Mouse (Mus musculus): Measurements from ENCODE around the gene Aoc2. TPM values are rescaled to one million over a fixed set of nuclear protein-coding genes. Genes with fewer than 3 reads are reported as not detected.

Aoc2 gene
- polyA plus RNA-seq, 1 experiment from 2014 or later, result 1.4 TPM

- 70% methylated on average over 4 of the region's 4 CpGs for WGBS
- Histone ChIP-seq H3K9me3 (ENCODE audit: control insufficient read depth, low read length) (no peaks in the 10 kb centered on the region), H3K4me3 (ENCODE audit: low read depth, low read length) (no peak overlapping the region), H3K27ac (ENCODE audit: low read depth, low read length) (no peak overlapping the region), H3K4me2 (no peak overlapping the region), H3K36me3 (ENCODE audit: control insufficient read depth, insufficient read depth, low read length) (0 out of 2 replicates have a peak, but pooled peaks cover 2% of the 10 kb centered on the region), H3K27me3 (ENCODE audit: control insufficient read depth, insufficient read depth, low read length) (no peaks in the 10 kb centered on the region; the same call in 1 of the 2 replicates), H3K9ac (ENCODE audit: low read length) (no peak overlapping the region), H3K4me1 (ENCODE audit: control insufficient read depth, insufficient read depth, low read length) (peaks cover 4% of the 10 kb centered on the region; the same call in 1 of the 2 replicates)
- DNase-seq (ENCODE audit: low spot score, missing footprints) (no peak), ATAC-seq (ENCODE audit: low FRiP score) (no peak)
Observed at GRCm38 (mm10) chr11:101283805-101284204, 41.1 kb upstream of the Aoc2 start.

GRCm38 (mm10) chr11:101287306-101287705, 37.6 kb upstream of the Aoc2 start:
- H3K9ac ChIP-seq (ENCODE audit: low read length), result no peak overlapping the region
- no peaks in the 10 kb centered on the region for H3K27me3 ChIP-seq (ENCODE audit: control insufficient read depth, insufficient read depth, low read length)
- no peak overlapping the region for H3K4me2 ChIP-seq
- WGBS, result 90% methylated on average over 9 of the region's 9 CpGs
- DNase-seq (ENCODE audit: low spot score, missing footprints), result no peak
- H3K27ac ChIP-seq (ENCODE audit: low read depth, low read length), result no peak overlapping the region
- H3K4me3 ChIP-seq (ENCODE audit: low read depth, low read length), result no peak overlapping the region
- no peaks in the 10 kb centered on the region for H3K9me3 ChIP-seq (ENCODE audit: control insufficient read depth, low read length)
- peaks cover 6% of the 10 kb centered on the region; the same call in 1 of the 2 replicates for H3K36me3 ChIP-seq (ENCODE audit: control insufficient read depth, insufficient read depth, low read length)
- no peaks in the 10 kb centered on the region; the same call in 1 of the 2 replicates for H3K4me1 ChIP-seq (ENCODE audit: control insufficient read depth, insufficient read depth, low read length)
- no peak for ATAC-seq (ENCODE audit: low FRiP score)

- H3K27me3 ChIP-seq (ENCODE audit: control insufficient read depth, insufficient read depth, low read length), result no peaks in the 10 kb centered on the region
- H3K4me1 ChIP-seq (ENCODE audit: control insufficient read depth, insufficient read depth, low read length), result no peaks in the 10 kb centered on the region
- H3K4me2 ChIP-seq, result no peak overlapping the region
- WGBS, result 97% methylated on average over 8 of the region's 8 CpGs
- H3K27ac ChIP-seq (ENCODE audit: low read depth, low read length), result no peak overlapping the region
- ATAC-seq (ENCODE audit: low FRiP score) (no peak), DNase-seq (ENCODE audit: low spot score, missing footprints) (peak; percentile 31)
- peaks cover 6% of the 10 kb centered on the region; the same call in 1 of the 2 replicates for H3K36me3 ChIP-seq (ENCODE audit: control insufficient read depth, insufficient read depth, low read length)
- no peaks in the 10 kb centered on the region for H3K9me3 ChIP-seq (ENCODE audit: control insufficient read depth, low read length)
- H3K4me3 ChIP-seq (ENCODE audit: low read depth, low read length), result no peak overlapping the region
- no peak overlapping the region for H3K9ac ChIP-seq (ENCODE audit: low read length)
Observed at GRCm38 (mm10) chr11:101291231-101291630, 33.6 kb upstream of the Aoc2 start.

DNA sequence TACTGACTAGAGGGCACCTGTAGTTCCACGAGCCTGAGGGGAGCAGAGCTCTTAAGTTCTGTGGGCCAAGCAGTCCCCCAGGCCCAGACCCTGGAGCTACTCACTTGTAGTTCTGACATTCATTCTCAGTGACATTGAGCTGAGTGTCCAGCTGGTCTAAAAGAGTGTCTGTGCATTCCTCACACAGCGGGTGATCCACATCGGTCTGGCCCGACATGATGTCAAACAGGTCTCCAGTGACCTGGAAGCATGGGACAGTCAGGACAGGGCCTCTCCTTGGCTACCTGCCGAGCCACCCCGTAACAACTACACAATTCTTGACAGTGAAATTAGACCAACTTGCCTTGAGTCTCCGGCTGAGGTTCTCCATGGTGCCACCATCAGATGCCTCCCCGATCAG, 29.7 kb upstream of the Aoc2 start:
- peaks cover 10% of the 10 kb centered on the region; the same call in 1 of the 2 replicates for H3K36me3 ChIP-seq (ENCODE audit: control insufficient read depth, insufficient read depth, low read length)

GRCm38 (mm10) chr11:101300881-101301280, 24.0 kb upstream of the Aoc2 start:
- Histone ChIP-seq H3K36me3 (ENCODE audit: control insufficient read depth, insufficient read depth, low read length) (peaks cover 6% of the 10 kb centered on the region; the same call in 1 of the 2 replicates), H3K4me3 (ENCODE audit: low read depth, low read length) (peak overlapping the region; percentile 74; the same call in 1 of the 2 replicates), H3K27ac (ENCODE audit: low read depth, low read length) (no peak overlapping the region), H3K9ac (ENCODE audit: low read length) (no peak overlapping the region), H3K4me2 (peak overlapping the region; percentile 98), H3K4me1 (ENCODE audit: control insufficient read depth, insufficient read depth, low read length) (peaks cover 13% of the 10 kb centered on the region), H3K9me3 (ENCODE audit: control insufficient read depth, low read length) (no peaks in the 10 kb centered on the region), H3K27me3 (ENCODE audit: control insufficient read depth, insufficient read depth, low read length) (no peaks in the 10 kb centered on the region)
- DNase-seq (ENCODE audit: low spot score, missing footprints) (peak; percentile 61), ATAC-seq (ENCODE audit: low FRiP score) (no peak)
- WGBS, result 64% methylated on average over 7 of the region's 7 CpGs

More for the DNA sequence above, 29.7 kb upstream of the Aoc2 start:
- DNase-seq (ENCODE audit: low spot score, missing footprints) (peak; percentile 33), ATAC-seq (ENCODE audit: low FRiP score) (no peak)
- H3K9me3 ChIP-seq (ENCODE audit: control insufficient read depth, low read length), result no peaks in the 10 kb centered on the region
- H3K4me3 ChIP-seq (ENCODE audit: low read depth, low read length), result no peak overlapping the region
- WGBS, result 90% methylated on average over 8 of the region's 8 CpGs
- H3K4me2 ChIP-seq, result no peak overlapping the region
- H3K27ac ChIP-seq (ENCODE audit: low read depth, low read length), result no peak overlapping the region
- no peaks in the 10 kb centered on the region for H3K27me3 ChIP-seq (ENCODE audit: control insufficient read depth, insufficient read depth, low read length)
- H3K4me1 ChIP-seq (ENCODE audit: control insufficient read depth, insufficient read depth, low read length), result 0 out of 2 replicates have a peak, but pooled peaks cover under 1% of the 10 kb centered on the region
- no peak overlapping the region for H3K9ac ChIP-seq (ENCODE audit: low read length)

- Histone ChIP-seq H3K4me1 (ENCODE audit: control insufficient read depth, insufficient read depth, low read length) (peaks cover 13% of the 10 kb centered on the region), H3K27me3 (ENCODE audit: control insufficient read depth, insufficient read depth, low read length) (no peaks in the 10 kb centered on the region), H3K9ac (ENCODE audit: low read length) (peak overlapping the region; percentile 82), H3K4me3 (ENCODE audit: low read depth, low read length) (peak overlapping the region; percentile 74), H3K27ac (ENCODE audit: low read depth, low read length) (no peak overlapping the region), H3K9me3 (ENCODE audit: control insufficient read depth, low read length) (no peaks in the 10 kb centered on the region), H3K36me3 (ENCODE audit: control insufficient read depth, insufficient read depth, low read length) (peaks cover 6% of the 10 kb centered on the region; the same call in 1 of the 2 replicates), H3K4me2 (peak overlapping the region; percentile 98)
- no peak; the same call in none of the 2 replicates for ATAC-seq (ENCODE audit: low FRiP score)
- 14% methylated on average over 26 of the region's 26 CpGs for WGBS
- DNase-seq (ENCODE audit: low spot score, missing footprints), result no peak
Observed at GRCm38 (mm10) chr11:101301299-101302003, 23.4 kb upstream of the Aoc2 start.

DNA sequence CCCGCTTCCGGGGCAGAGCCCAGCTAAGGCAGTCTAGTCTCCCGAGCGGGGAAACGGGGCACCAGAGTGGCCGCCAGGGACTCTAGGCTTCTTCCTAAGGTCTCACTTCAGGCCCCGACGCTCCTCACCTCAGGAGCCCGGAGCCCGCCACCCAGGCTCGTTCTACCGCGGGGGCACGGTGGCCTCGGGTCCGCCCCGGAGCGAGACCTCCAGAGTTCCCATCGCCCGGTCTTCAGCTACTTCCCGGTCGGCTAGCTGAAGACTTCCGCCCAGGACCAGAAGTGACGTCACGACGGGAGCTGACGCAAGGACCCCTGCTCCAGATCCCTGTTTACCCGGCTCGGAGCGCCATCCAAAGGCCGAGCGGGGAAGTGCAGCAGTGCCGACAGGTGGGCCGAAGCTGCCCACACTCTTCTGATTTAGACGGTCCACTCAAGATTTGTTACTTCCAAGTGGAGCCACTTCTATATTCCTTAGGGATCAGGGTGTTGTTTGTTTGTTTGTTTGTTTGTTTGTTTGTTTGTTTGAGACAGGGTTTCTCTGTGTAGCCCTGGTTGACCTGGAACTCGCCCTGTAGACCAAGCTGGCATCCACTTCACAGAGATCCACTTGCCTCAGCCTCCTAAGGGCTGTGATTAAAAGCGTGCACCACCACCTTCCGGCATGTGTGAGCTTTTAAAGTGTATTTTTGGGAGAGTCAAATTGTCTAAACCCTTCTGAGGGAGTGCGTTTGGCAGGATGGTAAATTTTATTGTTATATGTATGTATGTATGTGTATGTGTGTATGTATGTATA, 22.7 kb upstream of the Aoc2 start, which contains the start of gene Becn1:
TSS of gene Becn1 (minus strand) at position 283 of the 795 bp plus-strand sequence.
- H3K9ac ChIP-seq (ENCODE audit: low read length), result peak within 1 kb of the TSS; percentile 82
- no peaks in the 10 kb centered on the region for H3K27me3 ChIP-seq (ENCODE audit: control insufficient read depth, insufficient read depth, low read length)
- DNase-seq (ENCODE audit: low spot score, missing footprints), result peak; percentile 100
- H3K9me3 ChIP-seq (ENCODE audit: control insufficient read depth, low read length), result no peaks in the 10 kb centered on the region
- ATAC-seq (ENCODE audit: low FRiP score), result peak; percentile 94
- WGBS, result 7% methylated on average over 39 of the region's 39 CpGs
- peak within 1 kb of the TSS; percentile 74 for H3K4me3 ChIP-seq (ENCODE audit: low read depth, low read length)
- H3K4me2 ChIP-seq, result peak within 1 kb of the TSS; percentile 98
- H3K36me3 ChIP-seq (ENCODE audit: control insufficient read depth, insufficient read depth, low read length), result peaks cover 6% of the 10 kb centered on the region; the same call in 1 of the 2 replicates
- H3K4me1 ChIP-seq (ENCODE audit: control insufficient read depth, insufficient read depth, low read length), result peaks cover 13% of the 10 kb centered on the region
- no peak within 1 kb of the TSS for H3K27ac ChIP-seq (ENCODE audit: low read depth, low read length)

- no peaks in the 10 kb centered on the region for H3K9me3 ChIP-seq (ENCODE audit: control insufficient read depth, low read length)
- peak; percentile 74 for DNase-seq (ENCODE audit: low spot score, missing footprints)
- 39% methylated on average over 5 of the region's 5 CpGs for WGBS
Observed at GRCm38 (mm10) chr11:101307744-101308143, 17.1 kb upstream of the Aoc2 start.

More at GRCm38 (mm10) chr11:101307744-101308143, 17.1 kb upstream of the Aoc2 start:
- H3K36me3 ChIP-seq (ENCODE audit: control insufficient read depth, insufficient read depth, low read length), result no peaks in the 10 kb centered on the region
- no peak overlapping the region for H3K27ac ChIP-seq (ENCODE audit: low read depth, low read length)
- no peaks in the 10 kb centered on the region for H3K27me3 ChIP-seq (ENCODE audit: control insufficient read depth, insufficient read depth, low read length)
- ATAC-seq (ENCODE audit: low FRiP score), result no peak
- H3K4me2 ChIP-seq, result no peak overlapping the region
- no peak overlapping the region for H3K4me3 ChIP-seq (ENCODE audit: low read depth, low read length)
- H3K9ac ChIP-seq (ENCODE audit: low read length), result no peak overlapping the region
- no peaks in the 10 kb centered on the region for H3K4me1 ChIP-seq (ENCODE audit: control insufficient read depth, insufficient read depth, low read length)
